Mouse (Mus musculus) layer of hippocampus, postnatal 36 days (tissue): ENCODE results near the gene Pnmal2. TPM values are rescaled to one million over a fixed set of nuclear protein-coding genes. Genes with fewer than 3 reads are reported as not detected.

Source experiments
- DNase-seq, 2 experiments: peaks; one replicate each; pipeline ENCODE4 v3.0.0; 2022
- total RNA-seq, 2 experiments: library from RNA; stranded (reverse); gene quantifications; 2 replicates each; pipeline ENCODE4 v1.2.3; 2021

Pnmal2 gene
- total RNA-seq: 100 to 1,000 TPM; 345 to 361 TPM

GRCm38 (mm10) chr7:16944061-16944807 is at the start of gene Pnmal2:
Pnmal2 (plus strand) TSS chr7:16944682.
- DNase-seq: peak; percentile 89 to 90

- DNase-seq: peak in 1 of 2 experiments; percentile 63
Measured at GRCm38 (mm10) chr7:16895000-16895399, 49.5 kb upstream of the Pnmal2 start.

- DNase-seq: no peak
Measured at GRCm38 (mm10) chr7:16895511-16895910, 49.0 kb upstream of the Pnmal2 start.

- no peak for DNase-seq
Measured at GRCm38 (mm10) chr7:16900526-16900925, 44.0 kb upstream of the Pnmal2 start.

- DNase-seq: no peak
Measured at GRCm38 (mm10) chr7:16903439-16903955, 41.0 kb upstream of the Pnmal2 start.

GRCm38 (mm10) chr7:16904120-16904675 is 40.3 kb upstream of the Pnmal2 start:
- no peak for DNase-seq

GRCm38 (mm10) chr7:16905491-16906021 is 38.9 kb upstream of the Pnmal2 start:
- DNase-seq: no peak

- no peak for DNase-seq
Measured at GRCm38 (mm10) chr7:16906281-16906680, 38.2 kb upstream of the Pnmal2 start, which contains the start of gene Ptgir. Ptgir (plus strand) TSS chr7:16906490.

- DNase-seq: no peak
Measured at GRCm38 (mm10) chr7:16906889-16907559, 37.5 kb upstream of the Pnmal2 start.

GRCm38 (mm10) chr7:16907842-16908241 is 36.6 kb upstream of the Pnmal2 start:
- no peak for DNase-seq

GRCm38 (mm10) chr7:16908367-16908766 is 36.1 kb upstream of the Pnmal2 start:
- no peak for DNase-seq

- DNase-seq: no peak
Measured at GRCm38 (mm10) chr7:16908859-16909258, 35.6 kb upstream of the Pnmal2 start.

- DNase-seq: no peak
Measured at GRCm38 (mm10) chr7:16909909-16910308, 34.6 kb upstream of the Pnmal2 start.

GRCm38 (mm10) chr7:16911904-16912303 is 32.6 kb upstream of the Pnmal2 start:
- DNase-seq: no peak

GRCm38 (mm10) chr7:16912360-16912759 is 32.1 kb upstream of the Pnmal2 start:
- DNase-seq: no peak

- DNase-seq: peak; percentile 69 to 71
Measured at GRCm38 (mm10) chr7:16913806-16914452, 30.6 kb upstream of the Pnmal2 start.

GRCm38 (mm10) chr7:16914453-16915343 is 29.8 kb upstream of the Pnmal2 start:
- DNase-seq: no peak

- no peak for DNase-seq
Measured at GRCm38 (mm10) chr7:16915461-16916340, 28.8 kb upstream of the Pnmal2 start.

- DNase-seq: peak; percentile 29 to 33
Measured at GRCm38 (mm10) chr7:16916342-16917265, 27.9 kb upstream of the Pnmal2 start.
